Mouse (Mus musculus): ENCODE measurements around the gene Ppdpf. TPM values are rescaled to one million over a fixed set of nuclear protein-coding genes. Genes with fewer than 3 reads are reported as not detected.
A peak's percentile ranks its signal among the peaks of the same experiment; 100 is the strongest.

The Ppdpf gene
- polyA plus RNA-seq, 1 experiment = 8.2 TPM

- Histone ChIP-seq H3K4me1 (ENCODE audit: control insufficient read depth, insufficient read depth, low read length) (no peaks in the 10 kb centered on the region; the same call in none of the 2 replicates), H3K4me3 (ENCODE audit: control insufficient read depth, low read depth, low read length) (no peak overlapping the region), H3K36me3 (ENCODE audit: control insufficient read depth, insufficient read depth, low read length) (no peaks in the 10 kb centered on the region), H3K27me3 (ENCODE audit: control insufficient read depth, insufficient read depth, low read length) (no peaks in the 10 kb centered on the region), H3K27ac (ENCODE audit: control insufficient read depth, insufficient read depth, low read depth, low read length) (no peak overlapping the region)
- TF ChIP-seq CTCF (IDR thresholded peaks at IDR 0.05; ENCODE audit: control insufficient read depth, insufficient read depth, insufficient replicate concordance, low read depth, low read length) (no peak), POLR2A (IDR thresholded peaks at IDR 0.05; ENCODE audit: control insufficient read depth, low read depth, low read length) (no peak)
Measured at GRCm38 (mm10) chr2:181159771-181160170, 27.3 kb upstream of the Ppdpf start.

GRCm38 (mm10) chr2:181160821-181161220 is 26.2 kb upstream of the Ppdpf start:
- no peaks in the 10 kb centered on the region; the same call in none of the 2 replicates for H3K4me1 ChIP-seq (ENCODE audit: control insufficient read depth, insufficient read depth, low read length)
- H3K4me3 ChIP-seq (ENCODE audit: control insufficient read depth, low read depth, low read length) = no peak overlapping the region

DNA sequence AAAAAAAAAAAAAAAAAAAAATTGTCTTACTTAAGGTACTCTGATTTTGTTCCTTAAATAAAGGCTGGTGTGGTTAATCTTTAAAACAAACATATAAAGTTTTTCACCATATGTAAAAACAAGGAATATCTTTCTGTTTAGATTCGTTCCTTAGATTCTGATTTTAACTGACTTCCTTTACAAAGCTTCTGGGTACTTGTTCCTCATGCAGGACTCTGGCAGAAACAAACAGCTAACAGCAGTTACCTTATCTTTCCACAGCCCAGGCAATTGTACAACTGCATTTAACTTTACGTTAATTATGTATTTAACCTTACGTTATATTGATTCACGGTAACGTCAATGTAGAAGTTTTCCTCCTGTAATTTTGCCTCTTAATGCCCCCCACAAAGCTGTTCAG is 20.6 kb upstream of the Ppdpf start:
- H3K4me1 ChIP-seq (ENCODE audit: control insufficient read depth, insufficient read depth, low read length) = no peaks in the 10 kb centered on the region
- no peaks in the 10 kb centered on the region for H3K36me3 ChIP-seq (ENCODE audit: control insufficient read depth, insufficient read depth, low read length)
- no peak overlapping the region for H3K27ac ChIP-seq (ENCODE audit: control insufficient read depth, insufficient read depth, low read depth, low read length)
- H3K27me3 ChIP-seq (ENCODE audit: control insufficient read depth, insufficient read depth, low read length) = no peaks in the 10 kb centered on the region
- TF ChIP-seq CTCF (IDR thresholded peaks at IDR 0.05; ENCODE audit: control insufficient read depth, insufficient read depth, insufficient replicate concordance, low read depth, low read length) (no peak), POLR2A (IDR thresholded peaks at IDR 0.05; ENCODE audit: control insufficient read depth, low read depth, low read length) (no peak)
- H3K4me3 ChIP-seq (ENCODE audit: control insufficient read depth, low read depth, low read length) = no peak overlapping the region

More at GRCm38 (mm10) chr2:181160821-181161220, 26.2 kb upstream of the Ppdpf start:
- Histone ChIP-seq H3K27ac (ENCODE audit: control insufficient read depth, insufficient read depth, low read depth, low read length) (no peak overlapping the region), H3K27me3 (ENCODE audit: control insufficient read depth, insufficient read depth, low read length) (no peaks in the 10 kb centered on the region), H3K36me3 (ENCODE audit: control insufficient read depth, insufficient read depth, low read length) (no peaks in the 10 kb centered on the region)
- TF ChIP-seq POLR2A (IDR thresholded peaks at IDR 0.05; ENCODE audit: control insufficient read depth, low read depth, low read length) = no peak
- TF ChIP-seq CTCF (IDR thresholded peaks at IDR 0.05; ENCODE audit: control insufficient read depth, insufficient read depth, insufficient replicate concordance, low read depth, low read length) = no peak

DNA sequence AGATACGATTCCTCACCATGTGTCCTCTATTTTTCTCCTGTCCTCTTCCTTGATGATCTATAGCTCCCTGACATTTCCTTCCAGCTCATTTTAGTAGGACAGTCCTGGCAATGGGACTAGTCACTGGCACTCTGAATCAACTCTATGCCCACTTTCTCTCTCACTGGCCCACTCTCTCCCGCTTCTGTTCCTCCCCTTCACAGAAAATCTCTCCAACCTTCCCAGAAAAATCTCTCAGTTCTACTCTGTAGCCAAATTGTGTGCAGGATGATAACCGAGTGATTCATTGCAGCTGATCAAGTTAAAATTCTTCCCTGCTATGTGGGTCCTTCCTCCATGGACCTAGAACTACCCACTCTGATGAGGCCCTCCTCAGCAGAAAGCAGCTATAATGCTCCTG is 12.4 kb upstream of the Ppdpf start:
- no peaks in the 10 kb centered on the region for H3K36me3 ChIP-seq (ENCODE audit: control insufficient read depth, insufficient read depth, low read length)
- no peak for TF ChIP-seq POLR2A (IDR thresholded peaks at IDR 0.05; ENCODE audit: control insufficient read depth, low read depth, low read length)
- no peak for TF ChIP-seq CTCF (IDR thresholded peaks at IDR 0.05; ENCODE audit: control insufficient read depth, insufficient read depth, insufficient replicate concordance, low read depth, low read length)
- no peaks in the 10 kb centered on the region for H3K4me1 ChIP-seq (ENCODE audit: control insufficient read depth, insufficient read depth, low read length)
- no peak overlapping the region for H3K4me3 ChIP-seq (ENCODE audit: control insufficient read depth, low read depth, low read length)
- H3K27ac ChIP-seq (ENCODE audit: control insufficient read depth, insufficient read depth, low read depth, low read length) = no peak overlapping the region
- H3K27me3 ChIP-seq (ENCODE audit: control insufficient read depth, insufficient read depth, low read length) = no peaks in the 10 kb centered on the region

DNA sequence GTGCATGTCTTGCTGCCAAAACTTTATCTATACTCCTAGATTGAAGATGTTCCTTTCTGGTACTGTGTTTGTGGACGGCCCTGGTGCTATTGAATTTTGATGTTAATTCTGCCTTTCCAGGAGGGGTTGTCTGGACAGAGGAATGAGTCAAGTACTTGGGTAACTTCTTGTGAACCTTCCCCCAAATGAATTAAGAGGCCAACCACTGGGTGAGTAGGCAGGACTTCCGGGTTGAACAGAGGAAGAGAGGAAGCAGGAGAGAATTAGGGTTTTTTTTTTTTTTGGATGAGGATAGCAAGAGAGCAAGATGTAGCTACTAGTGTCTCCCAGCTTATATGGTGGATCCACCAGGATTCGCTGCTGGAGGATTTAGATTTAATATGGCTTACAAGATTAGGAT is 9.0 kb upstream of the Ppdpf start:
- no peaks in the 10 kb centered on the region for H3K36me3 ChIP-seq (ENCODE audit: control insufficient read depth, insufficient read depth, low read length)
- no peak for TF ChIP-seq CTCF (IDR thresholded peaks at IDR 0.05; ENCODE audit: control insufficient read depth, insufficient read depth, insufficient replicate concordance, low read depth, low read length)
- no peak for TF ChIP-seq POLR2A (IDR thresholded peaks at IDR 0.05; ENCODE audit: control insufficient read depth, low read depth, low read length)
- no peaks in the 10 kb centered on the region for H3K4me1 ChIP-seq (ENCODE audit: control insufficient read depth, insufficient read depth, low read length)
- no peaks in the 10 kb centered on the region for H3K27me3 ChIP-seq (ENCODE audit: control insufficient read depth, insufficient read depth, low read length)
- H3K27ac ChIP-seq (ENCODE audit: control insufficient read depth, insufficient read depth, low read depth, low read length) = no peak overlapping the region
- H3K4me3 ChIP-seq (ENCODE audit: control insufficient read depth, low read depth, low read length) = no peak overlapping the region

DNA sequence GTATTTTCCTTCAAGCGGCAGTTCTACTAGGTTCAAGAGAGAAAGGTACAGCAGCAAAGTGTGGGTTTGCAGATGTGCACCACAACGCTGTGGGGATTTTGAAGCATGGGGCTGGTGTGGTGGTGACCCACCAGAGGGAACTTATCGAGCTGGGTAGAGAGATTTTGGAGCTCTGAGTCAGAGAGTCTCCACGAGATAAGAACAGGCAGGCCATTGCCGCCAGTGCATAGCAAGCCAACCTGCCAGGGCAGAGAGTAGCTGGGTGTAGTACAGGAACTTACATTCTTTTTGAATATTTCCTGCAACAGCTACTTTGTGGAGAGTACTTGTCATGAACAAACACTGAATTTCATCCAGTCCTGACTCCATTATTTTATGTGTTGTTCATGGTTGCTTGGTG is 8.6 kb upstream of the Ppdpf start:
- Histone ChIP-seq H3K27ac (ENCODE audit: control insufficient read depth, insufficient read depth, low read depth, low read length) (no peak overlapping the region), H3K36me3 (ENCODE audit: control insufficient read depth, insufficient read depth, low read length) (no peaks in the 10 kb centered on the region), H3K27me3 (ENCODE audit: control insufficient read depth, insufficient read depth, low read length) (no peaks in the 10 kb centered on the region), H3K4me3 (ENCODE audit: control insufficient read depth, low read depth, low read length) (no peak overlapping the region), H3K4me1 (ENCODE audit: control insufficient read depth, insufficient read depth, low read length) (no peaks in the 10 kb centered on the region)
- TF ChIP-seq CTCF (IDR thresholded peaks at IDR 0.05; ENCODE audit: control insufficient read depth, insufficient read depth, insufficient replicate concordance, low read depth, low read length) (no peak), POLR2A (IDR thresholded peaks at IDR 0.05; ENCODE audit: control insufficient read depth, low read depth, low read length) (no peak)

DNA sequence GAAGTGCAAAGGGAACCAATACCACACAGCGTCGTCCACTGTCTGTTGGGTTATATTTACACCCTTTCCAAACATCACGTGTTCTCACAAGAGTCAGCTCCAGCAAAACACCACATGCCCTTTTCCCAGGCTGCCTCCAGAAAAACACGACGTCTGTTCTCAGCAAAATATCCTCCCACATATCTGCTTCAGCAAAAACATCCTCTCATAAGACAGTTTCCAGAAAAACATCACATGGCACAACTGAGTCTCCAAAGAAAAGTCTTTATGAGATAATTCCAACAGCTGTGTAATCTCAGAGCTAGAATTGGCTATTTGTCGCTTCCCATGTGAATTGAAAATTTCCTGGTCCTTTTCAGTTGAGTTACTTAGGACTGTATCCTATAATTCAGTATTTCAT is 6.1 kb upstream of the Ppdpf start:
- H3K4me1 ChIP-seq (ENCODE audit: control insufficient read depth, insufficient read depth, low read length) = no peaks in the 10 kb centered on the region
- H3K27ac ChIP-seq (ENCODE audit: control insufficient read depth, insufficient read depth, low read depth, low read length) = no peak overlapping the region
- H3K27me3 ChIP-seq (ENCODE audit: control insufficient read depth, insufficient read depth, low read length) = no peaks in the 10 kb centered on the region
- TF ChIP-seq POLR2A (IDR thresholded peaks at IDR 0.05; ENCODE audit: control insufficient read depth, low read depth, low read length) = no peak
- H3K4me3 ChIP-seq (ENCODE audit: control insufficient read depth, low read depth, low read length) = no peak overlapping the region
- no peaks in the 10 kb centered on the region for H3K36me3 ChIP-seq (ENCODE audit: control insufficient read depth, insufficient read depth, low read length)

DNA sequence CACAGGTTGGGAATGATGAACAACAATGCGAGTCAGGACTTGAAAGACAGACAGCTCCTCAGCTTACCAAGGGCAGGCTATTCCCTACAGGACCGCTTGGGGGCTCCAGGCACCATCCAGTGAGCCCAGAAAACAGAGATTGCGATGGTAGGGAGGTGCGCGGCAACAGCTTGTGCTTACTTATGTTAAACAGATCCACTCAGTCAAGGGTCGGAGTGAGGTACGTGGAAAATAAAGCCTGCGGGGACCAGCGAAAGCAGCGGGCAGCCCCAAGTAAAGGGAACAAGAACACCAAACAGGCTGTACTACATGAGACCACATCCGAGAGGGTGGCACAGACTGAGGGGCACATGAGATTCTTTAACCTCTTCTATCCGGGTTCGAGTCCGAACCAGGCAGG is 412 bp upstream of the Ppdpf start:
- H3K4me1 ChIP-seq (ENCODE audit: control insufficient read depth, insufficient read depth, low read length) = no peaks in the 10 kb centered on the region; the same call in 1 of the 2 replicates
- TF ChIP-seq CTCF (IDR thresholded peaks at IDR 0.05; ENCODE audit: control insufficient read depth, insufficient read depth, insufficient replicate concordance, low read depth, low read length) (peak; percentile 76; the same call in 1 of the 2 replicates), POLR2A (IDR thresholded peaks at IDR 0.05; ENCODE audit: control insufficient read depth, low read depth, low read length) (no peak)
- H3K27ac ChIP-seq (ENCODE audit: control insufficient read depth, insufficient read depth, low read depth, low read length) = no peak overlapping the region
- no peaks in the 10 kb centered on the region for H3K27me3 ChIP-seq (ENCODE audit: control insufficient read depth, insufficient read depth, low read length)
- peak overlapping the region; percentile 77 for H3K4me3 ChIP-seq (ENCODE audit: control insufficient read depth, low read depth, low read length)
- H3K36me3 ChIP-seq (ENCODE audit: control insufficient read depth, insufficient read depth, low read length) = no peaks in the 10 kb centered on the region
